Mouse (Mus musculus) liver, embryonic 14.5 days (tissue): Measurements from ENCODE around the gene Zfand2a. TPM values are rescaled to one million over a fixed set of nuclear protein-coding genes. Genes with fewer than 3 reads are reported as not detected.

Source experiments
- ATAC-seq: fragments of 200-750 bp; cut with Nextera tagmentation; 2 replicates; pipeline ENCODE4 v1.8.0; 2017; ENCODE audit warnings: moderate number of reproducible peaks, mild to moderate bottlenecking, moderate library complexity; ENCODE audit not compliant: insufficient read depth
- DNase-seq, 3 experiments: peaks; one replicate each; pipeline ENCODE4 v3.0.0-alpha.2; 2012 to 2013; ENCODE audit warnings: low read depth in 3 of 3, low spot score in 3 of 3
- H3K27ac ChIP-seq: fragments of 300-500 bp; sonication (generic); 2 replicates; pipeline ENCODE4 v1.5.1; 2014; ENCODE audit warnings: moderate library complexity, mild to moderate bottlenecking, control low read depth, inconsistent platforms
- H3K27me3 ChIP-seq: fragments of 300-500 bp; sonication (generic); 2 replicates; pipeline ENCODE4 v1.6.1; 2014; ENCODE audit warnings: mild to moderate bottlenecking, low read length, moderate library complexity; ENCODE audit not compliant: control insufficient read depth, insufficient read depth
- H3K36me3 ChIP-seq: fragments of 300-500 bp; sonication (generic); replicated peaks from 2 replicates; pipeline ENCODE4 v1.6.1; 2014; ENCODE audit warnings: low read depth; ENCODE audit not compliant: control insufficient read depth, insufficient read depth
- H3K4me1 ChIP-seq, 2 experiments: fragments of 200-500 bp in 1 of 2; fragments of 300-500 bp in 1 of 2; sonication (generic) in 1 of 2; replicated peaks; 2 replicates each; pipeline ENCODE4 v1.6.1; 2012 to 2014; ENCODE audit warnings: antibody characterized with exemption in 1 of 2, inconsistent platforms in 1 of 2, low read length in 1 of 2; ENCODE audit not compliant: control insufficient read depth in 2 of 2, insufficient read depth in 2 of 2
- H3K4me2 ChIP-seq: fragments of 300-500 bp; sonication (generic); 2 replicates; pipeline ENCODE4 v1.6.1; 2014; ENCODE audit warnings: low read depth, mild to moderate bottlenecking, control low read depth, moderate library complexity
- H3K4me3 ChIP-seq, 2 experiments: fragments of 200-500 bp in 1 of 2; fragments of 300-500 bp in 1 of 2; sonication (generic) in 1 of 2; 2 replicates each; pipeline ENCODE4 v1.5.1; 2012 to 2014; ENCODE audit warnings: low read depth in 2 of 2, low read length in 2 of 2, mild to moderate bottlenecking in 2 of 2, control low read depth in 1 of 2, inconsistent platforms in 1 of 2, moderate library complexity in 1 of 2; ENCODE audit not compliant: insufficient read depth in 1 of 2
- H3K9ac ChIP-seq: fragments of 300-500 bp; sonication (generic); replicated peaks from 2 replicates; pipeline ENCODE4 v1.6.1; 2014; ENCODE audit warnings: mild to moderate bottlenecking, control low read depth, moderate library complexity
- H3K9me3 ChIP-seq: fragments of 300-500 bp; sonication (generic); 2 replicates; pipeline ENCODE4 v1.6.1; 2016; ENCODE audit warnings: low read length, mixed read lengths; ENCODE audit not compliant: control insufficient read depth
- CTCF ChIP-seq: IDR thresholded peaks from 2 replicates; pipeline ENCODE4 v1.5.1; 2016; ENCODE audit warnings: antibody characterized with exemption, low read depth, control low read depth
- EP300 ChIP-seq: IDR thresholded peaks from 2 replicates; pipeline ENCODE4 v1.6.1; 2016; ENCODE audit warnings: antibody characterized with exemption, low read depth
- WGBS: fragments of 180-500 bp; shearing (Covaris S2); extraction: QIAGEN DNeasy Blood & Tissue Kit; methylation state at CpG from one replicate; pipeline ENCODE4 v1.1.7; 2014; ENCODE audit not compliant: insufficient replicate concordance; 5-methylcytosine and 5-hydroxymethylcytosine counted together
- polyA plus RNA-seq, 2 experiments: library from polyadenylated mRNA; depleted of rRNA in 1 of 2; stranded (reverse) in 1 of 2; unstranded in 1 of 2; fragments of >200 nt; fragmentation: Nextera tagmentation in 1 of 2; extraction: Ambion mirVana in 1 of 2; gene quantifications; 2 replicates each; pipeline versions ENCODE4 v1.2.1 to v1.2.3; 2012 to 2014

The Zfand2a gene
- polyA plus RNA-seq, 2 experiments = 1.4 to 3.2 TPM

- Histone ChIP-seq H3K27me3 (no peaks in the 10 kb centered on the region), H3K9ac (peak overlapping the region; percentile 43), H3K4me2 (peak overlapping the region; percentile 81), H3K4me3 (peak overlapping the region; percentile 60 to 77), H3K27ac (no peak overlapping the region), H3K36me3 (no peaks in the 10 kb centered on the region), H3K9me3 (no peaks in the 10 kb centered on the region), H3K4me1 (peaks cover 0 to 10% of the 10 kb centered on the region in 2 experiments; a peak in 3 of 4 replicates)
- TF ChIP-seq CTCF (no peak), EP300 (no peak)
- ATAC-seq = peak; percentile 33; the same call in 1 of the 2 replicates
- 5% methylated on average over 10 of the region's 10 CpGs for WGBS
- DNase-seq = no peak
These were observed 24.4 kb downstream of the Zfand2a start for GRCm38 (mm10) chr5:139459938-139460337.

- Histone ChIP-seq H3K9me3 (no peaks in the 10 kb centered on the region), H3K27me3 (no peaks in the 10 kb centered on the region), H3K4me3 (no peak overlapping the region), H3K4me2 (no peak overlapping the region), H3K36me3 (no peaks in the 10 kb centered on the region), H3K27ac (no peak overlapping the region), H3K4me1 (peaks cover 0 to 10% of the 10 kb centered on the region in 2 experiments; a peak in 3 of 4 replicates), H3K9ac (no peak overlapping the region)
- 74% methylated on average over 8 of the region's 8 CpGs for WGBS
- DNase-seq (no peak), ATAC-seq (no peak)
- no peak for TF ChIP-seq EP300
- TF ChIP-seq CTCF = no peak
These were observed 27.1 kb downstream of the Zfand2a start for GRCm38 (mm10) chr5:139457241-139457640.

GRCm38 (mm10) chr5:139455166-139455565 is 29.2 kb downstream of the Zfand2a start:
- Histone ChIP-seq H3K27ac (no peak overlapping the region), H3K9me3 (no peaks in the 10 kb centered on the region), H3K36me3 (no peaks in the 10 kb centered on the region), H3K9ac (no peak overlapping the region), H3K4me2 (no peak overlapping the region), H3K4me1 (peaks cover 0 to 8% of the 10 kb centered on the region in 2 experiments; a peak in 2 of 4 replicates), H3K4me3 (no peak overlapping the region), H3K27me3 (no peaks in the 10 kb centered on the region)
- ATAC-seq = no peak
- WGBS = 71% methylated on average over 12 of the region's 12 CpGs
- no peak for DNase-seq
- TF ChIP-seq CTCF = no peak

GRCm38 (mm10) chr5:139453031-139453430 is 31.3 kb downstream of the Zfand2a start:
- no peak overlapping the region for H3K4me3 ChIP-seq
- H3K9me3 ChIP-seq = no peaks in the 10 kb centered on the region
- DNase-seq = no peak
- no peak for ATAC-seq
- no peaks in the 10 kb centered on the region for H3K36me3 ChIP-seq
- 70% methylated on average over 10 of the region's 10 CpGs for WGBS
- H3K4me2 ChIP-seq = no peak overlapping the region
- H3K9ac ChIP-seq = no peak overlapping the region
- TF ChIP-seq EP300 (no peak), CTCF (no peak)
- H3K4me1 ChIP-seq = no peaks in the 10 kb centered on the region
- H3K27ac ChIP-seq = no peak overlapping the region
- no peaks in the 10 kb centered on the region for H3K27me3 ChIP-seq

GRCm38 (mm10) chr5:139449926-139450325 is 34.4 kb downstream of the Zfand2a start:
- DNase-seq (no peak), ATAC-seq (no peak)
- no peak for TF ChIP-seq CTCF
- no peak for TF ChIP-seq EP300
- Histone ChIP-seq H3K4me2 (no peak overlapping the region), H3K4me1 (no peaks in the 10 kb centered on the region), H3K9me3 (no peaks in the 10 kb centered on the region), H3K27ac (no peak overlapping the region), H3K4me3 (no peak overlapping the region), H3K27me3 (no peaks in the 10 kb centered on the region), H3K9ac (no peak overlapping the region), H3K36me3 (no peaks in the 10 kb centered on the region)
- WGBS = 55% methylated on average over 4 of the region's 4 CpGs
